Mouse (Mus musculus) Patski (cell line): ENCODE measurements around the gene Ddx11. TPM values are rescaled to one million over a fixed set of nuclear protein-coding genes. Genes with fewer than 3 reads are reported as not detected.
A peak's percentile ranks its signal among the peaks of the same experiment; 100 is the strongest.
"Not testable (repeated sequence)": the region's sequence is repeated elsewhere in the genome, so short reads cannot be mapped to it uniquely, and the experiment has no call there.

Experiments used
- ATAC-seq: fragments of 100-300 bp; one replicate; pipeline ENCODE4 v1.8.0; 2021
- CTCF ChIA-PET: fragments of 350-600 bp; sonication (Branson Sonifier 250); formaldehyde crosslinking; loops from one replicate; lab custom pipeline; 2022; ENCODE audit warnings: inconsistent platforms; lab: Charles Lee
- POLR2A ChIA-PET: fragments of 350-600 bp; sonication (Branson Sonifier 250); formaldehyde crosslinking; loops from one replicate; lab custom pipeline; 2022; ENCODE audit warnings: antibody characterized with exemption, inconsistent platforms; lab: Charles Lee
- DNase-seq: peaks from one replicate; pipeline ENCODE4 v3.0.0-alpha.2; 2011; ENCODE audit warnings: low read depth, low spot score
- H3K27me3 ChIP-seq: fragments of 371-371 bp; one replicate; pipeline ENCODE4 v1.5.1; 2021
- CTCF ChIP-seq: fragments of 100-300 bp; IDR thresholded peaks from one replicate; pipeline ENCODE4 v1.5.1; 2021
- in situ Hi-C: fragments of 300-500 bp; cut with MboI; formaldehyde crosslinking; loops from 3 replicates; pipeline ENCODE4 v1.11.1; 2018; ENCODE audit warnings: low pct_unique_long_range_greater_than_20kb, mixed read lengths
- polyA plus RNA-seq: library from polyadenylated mRNA; unstranded; gene quantifications from one replicate; pipeline ENCODE4 v1.2.3, GENCODE M21; 2021

Ddx11 gene
- polyA plus RNA-seq, 1 experiment from 2014 or later, result 12.7 TPM

GRCm38 (mm10) chr17:66154876-66155275 lies 31.6 kb downstream of the Ddx11 start:
- no peak for TF ChIP-seq CTCF
- in situ Hi-C loops, result loop anchor here (5.0 to 10.0 kb wide), 2 partner anchors 57 to 330 kb away; no protein-coding TSS in a partner anchor
- CTCF ChIA-PET, result no interaction called here
- DNase-seq (no peak), ATAC-seq (no peak)
- POLR2A ChIA-PET, result no interaction called here
- H3K27me3 ChIP-seq, result no peaks in the 10 kb centered on the region

GRCm38 (mm10) chr17:66158271-66158670 lies 35.0 kb downstream of the Ddx11 start:
- ChIA-PET POLR2A (no interaction called here), CTCF (no interaction called here)
- no peak for ATAC-seq
- in situ Hi-C loops, result loop anchor here (5.0 to 10.0 kb wide), 2 partner anchors 54 to 327 kb away; no protein-coding TSS in a partner anchor
- H3K27me3 ChIP-seq, result no peaks in the 10 kb centered on the region
- TF ChIP-seq CTCF, result no peak
- no peak for DNase-seq

- DNase-seq, POLR2A ChIA-PET, H3K27me3 ChIP-seq, in situ Hi-C loops, ATAC-seq, CTCF ChIA-PET: not testable (repeated sequence)
These were observed 43.8 kb downstream of the Ddx11 start for GRCm38 (mm10) chr17:66167141-66167540.

GRCm38 (mm10) chr17:66170971-66171370 lies 47.7 kb downstream of the Ddx11 start:
- H3K27me3 ChIP-seq, in situ Hi-C loops, CTCF ChIA-PET, POLR2A ChIA-PET, ATAC-seq, DNase-seq: not testable (repeated sequence)

GRCm38 (mm10) chr17:66190577-66190976 lies 67.3 kb downstream of the Ddx11 start:
- DNase-seq (no peak), ATAC-seq (no peak)
- POLR2A ChIA-PET, result no interaction called here
- no peak for TF ChIP-seq CTCF
- in situ Hi-C loops, result no loop called here
- H3K27me3 ChIP-seq, result peaks cover 10% of the 10 kb centered on the region
- CTCF ChIA-PET, result no interaction called here

GRCm38 (mm10) chr17:66197041-66197440 lies 73.7 kb downstream of the Ddx11 start:
- peak; percentile 58 for TF ChIP-seq CTCF
- CTCF ChIA-PET, result interaction anchor here (0.7 to 2.0 kb wide), 5 partner anchors 10 to 35 kb away, joined by 3 to 9 read pairs (median 3); no protein-coding TSS in a partner anchor
- in situ Hi-C loops, result no loop called here
- POLR2A ChIA-PET, result no interaction called here
- DNase-seq, result no peak
- ATAC-seq, result no peak
- H3K27me3 ChIP-seq, result peaks cover 37% of the 10 kb centered on the region

Other genes starting within 250 kb of the Ddx11 start
- gene Ralbp1, start 237.7 kb upstream of the Ddx11 start, polyA plus RNA-seq, result 65.8 TPM
- gene Twsg1, start 172.3 kb upstream of the Ddx11 start, polyA plus RNA-seq, result 162 TPM
- 20.4 TPM for gene Ankrd12, start 46.4 kb upstream of the Ddx11 start, polyA plus RNA-seq
- gene Ndufv2, start 22.0 kb upstream of the Ddx11 start, polyA plus RNA-seq, result 294 TPM
- gene Washc1, start 12.0 kb upstream of the Ddx11 start, polyA plus RNA-seq, result 57.7 TPM